Mouse (Mus musculus): ENCODE data around the gene Rnf103.

GRCm38 (mm10) chr6:71493675-71494340, at the start of gene Rnf103:
- TF ChIP-seq CTCF (IDR thresholded peaks at IDR 0.05) = peak; percentile 60
- TF ChIP-seq EP300 (IDR thresholded peaks at IDR 0.05; ENCODE audit: insufficient read depth, low read depth, low read length) = no peak; the same call in 1 of the 2 replicates
- TF ChIP-seq POLR2A (IDR thresholded peaks at IDR 0.05; ENCODE audit: insufficient read depth, low read depth, low read length) = peak; percentile 92

All from heart, adult 2 months (tissue).